Mouse (Mus musculus) heart, embryonic 10.5 days (tissue): ENCODE results near the gene Chmp5. TPM values are rescaled to one million over a fixed set of nuclear protein-coding genes. Genes with fewer than 3 reads are reported as not detected.

Experiments used
- DNase-seq: peaks from one replicate; pipeline ENCODE4 v3.0.0-alpha.2; 2017; ENCODE audit warnings: low spot score
- H3K27ac ChIP-seq: fragments of 300-500 bp; sonication (generic); 2 replicates; pipeline ENCODE4 v1.5.1; 2016; ENCODE audit warnings: mild to moderate bottlenecking
- H3K27me3 ChIP-seq: fragments of 300-500 bp; sonication (generic); 2 replicates; pipeline ENCODE4 v1.6.1; 2016; ENCODE audit warnings: mild to moderate bottlenecking; ENCODE audit not compliant: poor library complexity, insufficient read depth, severe bottlenecking
- H3K36me3 ChIP-seq: fragments of 300-500 bp; sonication (generic); 2 replicates; pipeline ENCODE4 v1.6.1; 2016; ENCODE audit warnings: mild to moderate bottlenecking, moderate library complexity
- H3K4me1 ChIP-seq: fragments of 300-500 bp; sonication (generic); 2 replicates; pipeline ENCODE4 v1.6.1; 2016; ENCODE audit warnings: mild to moderate bottlenecking
- H3K4me3 ChIP-seq: fragments of 300-500 bp; sonication (generic); 2 replicates; pipeline ENCODE4 v1.5.1; 2016; ENCODE audit warnings: mild to moderate bottlenecking, moderate library complexity
- H3K9me3 ChIP-seq: fragments of 300-500 bp; sonication (generic); 2 replicates; pipeline ENCODE4 v1.6.1; 2016; ENCODE audit warnings: mild to moderate bottlenecking, moderate library complexity
- WGBS: fragments of 180-500 bp; shearing (Covaris S2); methylation state at CpG from one replicate; pipeline ENCODE4 v1.1.7; 2016; 5-methylcytosine and 5-hydroxymethylcytosine counted together
- polyA plus RNA-seq: library from polyadenylated mRNA; unstranded; fragments of >200 nt; fragmentation: Nextera tagmentation; extraction: Ambion mirVana; gene quantifications from 2 replicates; pipeline ENCODE4 v1.2.1, GENCODE M21; 2016

Gene Chmp5
- 72.3 and 76.7 TPM in 2 replicates for polyA plus RNA-seq

DNA sequence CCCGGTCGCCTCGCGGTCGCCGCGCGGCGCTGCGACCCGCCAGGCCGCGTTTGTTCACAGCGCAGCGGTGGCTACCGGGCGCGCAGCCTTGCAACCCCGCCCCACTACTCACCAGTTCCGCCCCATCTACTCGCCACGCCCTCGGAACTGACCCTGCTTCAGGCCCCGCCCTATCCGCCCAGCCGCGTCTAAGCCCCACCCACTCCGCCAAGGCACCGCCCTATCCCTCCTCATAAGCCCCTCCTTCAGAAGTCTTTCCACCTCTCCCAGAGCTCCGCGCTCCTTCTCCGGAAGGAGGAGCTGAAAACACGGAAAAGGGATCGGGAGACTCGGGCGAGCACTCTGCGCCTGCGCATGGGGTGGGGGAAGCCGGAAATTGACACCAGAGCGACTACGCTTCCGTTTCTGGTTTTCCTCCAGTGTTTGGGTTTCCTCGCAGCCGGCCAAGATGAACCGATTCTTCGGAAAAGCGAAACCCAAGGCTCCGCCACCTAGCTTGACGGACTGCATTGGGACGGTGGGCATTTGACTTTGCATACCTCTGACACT lies at the start of gene Chmp5, which contains the start of gene Bag1:
TSS of gene Chmp5 (plus strand) at position 248 of the 549 bp plus-strand sequence.
TSS of gene Bag1 (minus strand) at position 135 of the 549 bp plus-strand sequence.
- Histone ChIP-seq H3K4me1 (peaks cover 18% of the 10 kb centered on the region), H3K9me3 (no peaks in the 10 kb centered on the region), H3K4me3 (peak within 1 kb of the TSS; percentile 92), H3K27me3 (no peaks in the 10 kb centered on the region), H3K27ac (peak within 1 kb of the TSS; percentile 95), H3K36me3 (peaks cover 63% of the 10 kb centered on the region)
- peak; percentile 100 for DNase-seq
- under 1% methylated on average over 49 of the region's 50 CpGs for WGBS

DNA sequence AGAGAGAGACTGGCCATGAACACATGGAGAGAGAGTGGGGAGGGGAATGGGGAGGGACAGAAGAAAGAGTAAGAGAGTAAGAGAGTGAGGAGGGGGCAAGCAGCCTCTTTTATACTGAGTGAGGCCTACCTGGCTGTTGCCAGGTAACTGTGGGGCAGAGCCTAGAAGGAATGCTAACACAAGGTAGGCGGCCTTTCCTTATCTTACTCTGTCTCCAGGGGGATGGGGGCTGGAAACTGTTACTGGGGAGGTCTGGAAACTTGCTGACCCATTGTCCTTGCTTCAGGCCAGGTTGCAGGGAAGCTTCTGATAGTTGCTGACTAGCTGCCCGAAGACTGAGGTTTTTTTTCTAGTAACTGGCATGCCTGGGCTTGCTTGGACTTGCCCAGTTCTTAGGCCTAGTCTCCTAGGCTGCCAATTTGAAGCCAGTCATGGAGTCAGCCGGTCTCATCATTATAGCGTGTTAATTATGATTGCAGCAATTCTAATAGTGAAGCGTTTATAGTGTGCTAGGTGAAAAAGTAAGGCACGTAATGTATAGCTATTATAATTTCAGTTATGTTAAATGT lies 49.6 kb upstream of the Chmp5 start:
- 66% methylated on average over 6 of the region's 6 CpGs for WGBS
- H3K36me3 ChIP-seq = no peaks in the 10 kb centered on the region; the same call in 1 of the 2 replicates
- no peaks in the 10 kb centered on the region for H3K27me3 ChIP-seq
- 0 out of 2 replicates have a peak, but pooled peaks cover 3% of the 10 kb centered on the region for H3K9me3 ChIP-seq
- H3K4me1 ChIP-seq = peaks cover 3% of the 10 kb centered on the region; the same call in 1 of the 2 replicates
- no peak overlapping the region for H3K4me3 ChIP-seq
- H3K27ac ChIP-seq = no peak overlapping the region
- no peak for DNase-seq

DNA sequence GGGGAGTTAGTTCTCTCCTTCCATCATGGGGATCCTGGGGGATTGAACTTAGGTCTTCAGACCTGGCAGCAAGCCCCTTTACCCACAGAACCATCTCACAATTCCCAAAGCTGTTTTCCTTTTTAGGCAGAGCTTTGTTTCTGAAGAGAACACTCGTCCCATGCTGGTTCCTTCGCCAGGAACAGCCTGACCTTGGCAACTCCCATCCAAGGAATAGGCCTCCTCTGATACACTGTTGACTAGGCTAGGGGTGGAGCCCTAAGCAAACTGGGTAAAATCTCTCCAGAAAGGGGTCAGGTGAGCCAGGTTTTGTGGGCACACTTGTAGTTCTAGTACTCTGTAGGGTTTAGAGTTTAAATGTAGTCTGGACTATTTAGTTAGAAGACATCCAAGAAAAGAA lies 48.9 kb upstream of the Chmp5 start:
- 69% methylated on average over 2 of the region's 2 CpGs for WGBS
- H3K27ac ChIP-seq = no peak overlapping the region
- H3K4me3 ChIP-seq = no peak overlapping the region
- H3K36me3 ChIP-seq = no peaks in the 10 kb centered on the region; the same call in 1 of the 2 replicates
- 0 out of 2 replicates have a peak, but pooled peaks cover 3% of the 10 kb centered on the region for H3K9me3 ChIP-seq
- no peak for DNase-seq
- H3K4me1 ChIP-seq = peaks cover 5% of the 10 kb centered on the region; the same call in 1 of the 2 replicates
- H3K27me3 ChIP-seq = no peaks in the 10 kb centered on the region

DNA sequence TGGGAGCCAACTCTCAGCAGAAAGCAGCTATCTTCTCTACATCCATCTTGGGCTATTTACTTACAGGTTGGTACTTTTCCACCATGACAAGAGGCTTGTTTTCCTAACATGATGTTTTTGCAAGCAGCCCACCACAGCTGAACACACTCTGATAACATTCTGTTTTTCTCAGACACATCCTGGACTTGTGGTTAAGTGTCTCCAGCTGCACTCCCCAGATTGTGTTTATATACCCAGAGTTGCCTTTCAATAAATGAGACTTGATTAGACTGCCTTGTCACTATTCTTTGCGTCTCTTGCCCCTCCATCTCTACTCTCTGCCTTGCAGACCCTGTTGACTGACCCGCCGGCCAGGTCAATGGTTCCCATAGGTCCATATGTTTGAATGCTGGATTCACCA lies 48.1 kb upstream of the Chmp5 start:
- H3K27me3 ChIP-seq = no peaks in the 10 kb centered on the region
- H3K27ac ChIP-seq = no peak overlapping the region
- WGBS = 80% methylated on average over 3 of the region's 3 CpGs
- no peaks in the 10 kb centered on the region; the same call in 1 of the 2 replicates for H3K36me3 ChIP-seq
- no peak for DNase-seq
- H3K4me3 ChIP-seq = no peak overlapping the region
- 0 out of 2 replicates have a peak, but pooled peaks cover 3% of the 10 kb centered on the region for H3K9me3 ChIP-seq
- H3K4me1 ChIP-seq = peaks cover 10% of the 10 kb centered on the region; the same call in 1 of the 2 replicates

DNA sequence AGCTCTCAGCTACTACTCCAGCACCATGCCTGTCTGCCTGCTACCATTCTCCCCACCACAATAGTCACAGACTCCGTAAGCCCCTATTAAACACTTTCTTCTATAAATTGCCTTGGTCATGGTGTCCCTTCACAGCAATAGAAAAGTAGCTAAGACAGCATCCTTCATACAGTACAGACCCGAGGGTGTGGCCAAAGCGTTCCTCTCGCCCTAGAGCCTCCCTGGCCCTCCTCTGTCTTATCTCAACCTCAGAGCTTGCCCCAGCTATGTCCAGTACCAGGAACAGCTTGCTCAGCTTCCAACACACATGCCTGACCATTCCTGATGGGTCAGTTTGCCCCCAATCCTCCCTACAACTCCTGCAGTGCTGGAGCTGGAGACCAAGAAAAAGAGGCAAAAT lies 47.6 kb upstream of the Chmp5 start:
- Histone ChIP-seq H3K27ac (no peak overlapping the region), H3K36me3 (no peaks in the 10 kb centered on the region; the same call in 1 of the 2 replicates), H3K27me3 (no peaks in the 10 kb centered on the region), H3K9me3 (0 out of 2 replicates have a peak, but pooled peaks cover 3% of the 10 kb centered on the region), H3K4me3 (no peak overlapping the region), H3K4me1 (peaks cover 10% of the 10 kb centered on the region; the same call in 1 of the 2 replicates)
- DNase-seq = no peak
- WGBS = 70% methylated on average over 4 of the region's 4 CpGs

DNA sequence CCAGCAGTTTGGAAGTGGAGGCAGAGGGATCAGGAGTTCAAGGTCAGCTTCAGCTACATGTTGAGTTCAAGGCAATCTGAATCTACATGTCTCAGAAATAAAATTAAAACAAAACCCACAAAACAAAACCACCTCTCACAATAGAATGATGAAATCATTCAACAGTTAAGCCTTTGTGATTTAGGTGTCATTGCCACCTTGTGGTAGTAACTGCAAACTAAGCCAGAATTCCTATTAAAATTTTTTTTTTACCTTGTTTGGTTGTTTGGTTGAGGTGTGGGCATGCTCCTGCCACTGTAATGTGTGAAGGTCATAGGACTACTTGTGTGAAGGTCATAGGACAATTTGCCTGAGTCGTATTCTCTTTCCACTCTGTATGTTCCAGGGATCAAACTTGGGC lies 41.9 kb upstream of the Chmp5 start:
- H3K36me3 ChIP-seq = no peaks in the 10 kb centered on the region
- H3K27ac ChIP-seq = no peak overlapping the region
- H3K4me1 ChIP-seq = peaks cover 13% of the 10 kb centered on the region
- H3K9me3 ChIP-seq = no peaks in the 10 kb centered on the region
- no peak for DNase-seq
- no peak overlapping the region for H3K4me3 ChIP-seq
- WGBS = 44% methylated on average over 1 of the region's 1 CpGs
- H3K27me3 ChIP-seq = no peaks in the 10 kb centered on the region

DNA sequence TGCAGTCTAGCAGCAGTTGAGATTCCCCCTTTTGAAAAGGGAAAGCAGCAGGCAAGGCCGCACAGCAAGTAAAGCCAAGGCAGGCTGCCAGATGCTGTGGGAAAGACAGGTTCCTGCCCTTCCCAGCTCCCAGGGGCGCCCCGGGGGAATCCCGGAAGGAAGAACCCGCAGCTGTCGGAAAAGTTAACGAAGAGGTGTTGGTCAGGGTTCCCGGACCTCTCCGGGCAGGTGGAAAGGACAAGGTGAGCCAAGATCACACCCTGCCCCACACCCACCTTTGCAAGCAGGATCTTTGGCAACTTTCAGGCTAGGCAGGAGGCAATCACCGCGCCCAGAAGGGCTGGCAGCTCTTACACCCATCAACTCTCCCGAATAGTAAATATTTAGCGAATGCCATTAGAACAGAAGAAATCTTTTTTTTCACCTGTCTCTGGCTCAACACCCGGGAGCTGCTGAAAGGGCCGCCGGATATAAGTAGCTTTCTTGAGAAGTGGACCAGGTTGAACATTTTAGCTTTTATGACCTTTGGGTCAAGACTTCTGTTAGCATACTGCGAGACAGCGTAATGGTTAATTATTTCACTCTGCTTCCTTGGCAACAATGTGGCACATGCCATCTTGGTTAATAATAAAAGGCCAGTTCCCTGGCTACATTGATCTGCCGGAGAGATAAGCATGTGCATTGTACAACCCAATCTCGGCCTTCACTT lies 39.8 kb upstream of the Chmp5 start:
- Histone ChIP-seq H3K4me1 (peaks cover 13% of the 10 kb centered on the region), H3K27ac (peak overlapping the region; percentile 53), H3K9me3 (no peaks in the 10 kb centered on the region), H3K27me3 (no peaks in the 10 kb centered on the region), H3K4me3 (peak overlapping the region; percentile 20; the same call in 1 of the 2 replicates), H3K36me3 (no peaks in the 10 kb centered on the region)
- 45% methylated on average over 20 of the region's 20 CpGs for WGBS
- no peak for DNase-seq

DNA sequence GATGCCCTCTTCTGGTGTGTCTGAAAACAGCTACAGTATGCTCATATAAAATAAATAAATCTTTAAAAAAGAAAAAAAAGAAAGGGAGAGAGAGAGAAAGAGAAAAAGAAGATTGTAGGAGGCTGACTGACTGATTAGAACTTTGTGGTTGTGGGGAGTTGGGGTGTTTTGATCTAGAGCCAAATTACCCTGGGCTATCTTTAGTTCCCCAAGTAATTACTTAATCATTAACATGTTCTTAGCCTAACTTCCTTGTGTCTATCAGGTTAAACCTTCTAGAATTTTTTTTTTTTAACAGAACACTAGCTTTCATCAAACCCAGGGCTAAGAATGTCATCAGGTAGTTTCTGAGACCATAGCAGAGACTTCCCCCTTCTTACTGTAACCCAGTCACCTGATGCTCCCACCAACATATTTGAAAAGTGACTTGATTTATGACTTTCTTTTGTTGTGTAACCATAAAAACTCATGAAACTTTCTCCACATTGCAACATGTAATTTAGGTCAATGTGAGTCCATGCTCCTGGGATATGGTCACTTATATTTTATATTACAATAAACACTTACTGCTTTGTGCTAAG lies 33.8 kb upstream of the Chmp5 start:
- DNase-seq = no peak
- Histone ChIP-seq H3K4me3 (no peak overlapping the region), H3K27ac (no peak overlapping the region), H3K27me3 (no peaks in the 10 kb centered on the region), H3K9me3 (no peaks in the 10 kb centered on the region), H3K4me1 (peaks cover 3% of the 10 kb centered on the region), H3K36me3 (no peaks in the 10 kb centered on the region)

DNA sequence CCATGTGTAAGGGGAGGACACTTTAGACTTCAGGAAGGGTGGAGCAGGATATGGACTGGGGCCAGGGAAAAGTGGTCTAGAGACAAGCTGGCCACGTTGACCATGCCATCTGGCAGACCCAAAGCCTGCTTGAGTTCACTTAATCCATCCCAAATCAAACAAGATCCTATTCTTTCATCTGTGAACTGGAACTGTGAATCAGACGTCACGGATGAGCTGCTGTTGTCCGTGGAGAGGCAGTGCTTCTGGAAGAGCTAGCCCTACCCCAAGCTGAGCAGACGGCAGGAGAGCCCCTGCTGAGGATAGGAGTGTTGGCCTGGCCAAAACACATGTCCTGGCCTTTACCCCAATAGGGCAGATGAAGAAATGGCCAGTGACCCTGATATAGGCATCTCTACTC lies 32.3 kb upstream of the Chmp5 start:
- WGBS = 70% methylated on average over 5 of the region's 5 CpGs
- DNase-seq = no peak
- no peaks in the 10 kb centered on the region for H3K36me3 ChIP-seq
- H3K4me1 ChIP-seq = peaks cover 17% of the 10 kb centered on the region
- H3K9me3 ChIP-seq = no peaks in the 10 kb centered on the region
- H3K4me3 ChIP-seq = no peak overlapping the region
- no peaks in the 10 kb centered on the region for H3K27me3 ChIP-seq
- H3K27ac ChIP-seq = no peak overlapping the region

DNA sequence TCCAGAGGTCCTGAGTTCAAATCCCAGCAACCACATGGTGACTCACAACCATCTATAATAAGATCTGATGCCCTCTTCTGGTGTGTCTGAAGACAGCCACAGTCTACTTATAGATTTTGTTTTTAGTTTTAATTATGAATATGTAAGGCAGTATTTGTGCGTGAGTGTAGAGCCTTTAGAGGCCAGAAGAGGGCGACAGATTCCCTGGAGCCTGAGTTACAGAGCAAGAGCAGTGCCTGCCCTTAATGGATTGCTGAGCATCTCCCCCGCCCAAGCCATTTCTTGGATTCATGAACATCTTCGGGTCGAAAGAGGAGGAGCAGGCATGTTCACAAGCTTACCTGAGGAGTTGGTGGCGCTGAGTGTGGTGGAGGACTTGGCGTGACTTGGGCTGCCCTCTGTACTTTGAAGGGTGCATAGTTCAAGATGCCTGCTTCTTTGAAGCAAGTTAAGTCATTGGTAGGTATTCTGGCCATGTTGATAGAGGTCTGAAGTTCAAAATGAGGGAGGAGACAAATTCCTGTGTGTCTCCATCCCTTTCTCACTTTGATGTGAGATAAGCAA lies 31.5 kb upstream of the Chmp5 start:
- Histone ChIP-seq H3K36me3 (no peaks in the 10 kb centered on the region), H3K27me3 (no peaks in the 10 kb centered on the region), H3K4me1 (peaks cover 25% of the 10 kb centered on the region), H3K27ac (no peak overlapping the region), H3K9me3 (no peaks in the 10 kb centered on the region), H3K4me3 (no peak overlapping the region)
- DNase-seq = no peak
- WGBS = 84% methylated on average over 7 of the region's 7 CpGs

DNA sequence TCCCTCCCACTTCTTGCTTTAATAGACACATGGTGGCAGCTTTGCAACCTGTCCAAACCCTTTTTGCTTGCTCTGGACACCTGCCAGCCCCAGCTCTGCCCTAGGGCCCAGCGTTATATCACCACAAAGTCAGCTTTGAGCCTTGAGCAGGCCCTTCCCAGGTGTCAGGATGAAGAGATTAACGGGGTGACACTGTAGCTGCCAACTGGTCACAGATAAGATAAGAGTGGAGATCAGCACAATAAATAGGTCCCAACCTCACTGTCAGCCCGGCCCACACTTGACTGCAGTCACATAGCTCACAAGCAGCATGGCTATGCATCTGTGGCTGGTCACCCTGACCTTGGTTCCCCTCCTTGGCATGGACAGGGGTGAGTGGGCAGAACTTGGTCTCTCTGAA lies 28.4 kb upstream of the Chmp5 start, which contains the start of gene Spink4:
TSS of gene Spink4 (plus strand) at position 268 of the 400 bp plus-strand sequence.
- Histone ChIP-seq H3K27me3 (no peaks in the 10 kb centered on the region), H3K4me1 (peaks cover 34% of the 10 kb centered on the region), H3K27ac (peak within 1 kb of the TSS; percentile 47; the same call in 1 of the 2 replicates), H3K9me3 (no peaks in the 10 kb centered on the region), H3K4me3 (no peak within 1 kb of the TSS), H3K36me3 (no peaks in the 10 kb centered on the region)
- DNase-seq = no peak
- WGBS = 8% methylated on average over 3 of the region's 3 CpGs

DNA sequence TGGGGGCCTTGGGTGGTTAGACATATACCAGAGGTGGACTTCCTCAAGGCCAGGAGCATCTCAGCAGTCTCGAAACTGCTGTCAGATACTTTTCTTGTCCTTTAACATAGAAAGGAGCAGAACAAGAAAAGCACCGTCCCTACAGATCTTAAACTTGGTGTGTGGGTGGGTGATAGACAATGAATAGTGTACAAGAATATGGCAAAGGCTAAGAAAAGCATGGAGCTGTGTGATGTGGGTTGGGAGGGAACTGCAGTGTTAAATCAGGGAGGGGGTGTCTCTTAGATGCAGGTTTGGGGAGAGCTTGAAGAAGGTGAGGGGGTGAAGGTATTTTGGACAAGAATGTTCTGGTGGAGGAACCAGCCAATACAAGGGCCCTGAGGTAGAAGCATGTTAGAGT lies 27.6 kb upstream of the Chmp5 start:
- no peaks in the 10 kb centered on the region for H3K36me3 ChIP-seq
- H3K9me3 ChIP-seq = no peaks in the 10 kb centered on the region
- WGBS = 49% methylated on average over 2 of the region's 2 CpGs
- H3K4me1 ChIP-seq = peaks cover 34% of the 10 kb centered on the region
- H3K27me3 ChIP-seq = no peaks in the 10 kb centered on the region
- peak overlapping the region; percentile 47; the same call in 1 of the 2 replicates for H3K27ac ChIP-seq
- H3K4me3 ChIP-seq = no peak overlapping the region
- no peak for DNase-seq
